Mouse (Mus musculus) ES-E14 (cell line): ENCODE data around the gene Il34.

Experiments used
- HCFC1 ChIP-seq: IDR thresholded peaks from 2 replicates; pipeline ENCODE4 v1.6.1; 2012; ENCODE audit warnings: low read length, inconsistent platforms, borderline replicate concordance; ENCODE audit not compliant: insufficient read depth
- MAFK ChIP-seq: IDR thresholded peaks from 2 replicates; pipeline ENCODE4 v1.6.1; 2014; ENCODE audit warnings: mild to moderate bottlenecking, low read depth, low read length, inconsistent platforms; ENCODE audit not compliant: insufficient read depth

- TF ChIP-seq HCFC1, result no peak
- no peak for TF ChIP-seq MAFK
These were observed 41.1 kb downstream of the Il34 start for GRCm38 (mm10) chr8:110764671-110765070.
